Mouse (Mus musculus) gastrocnemius, adult 8-10 months (tissue): ENCODE measurements around the gene Setx. TPM values are rescaled to one million over a fixed set of nuclear protein-coding genes. Genes with fewer than 3 reads are reported as not detected.
A peak's percentile ranks its signal among the peaks of the same experiment; 100 is the strongest.

Experiments
- DNase-seq, 2 experiments: peaks; one replicate each; pipeline ENCODE4 v3.0.0; 2022; ENCODE audit warnings: low spot score in 2 of 2
- total RNA-seq, 4 experiments: library from RNA; stranded (reverse); gene quantifications; 2 replicates each; pipeline ENCODE4 v1.2.4; 2022

Gene Setx
- total RNA-seq, 4 experiments from 2014 or later: 28.4 to 33.7 (median 29.0) TPM

GRCm38 (mm10) chr2:29135161-29135560 is 11.2 kb downstream of the Setx start:
- DNase-seq: no peak

GRCm38 (mm10) chr2:29151941-29152340 is 28.0 kb downstream of the Setx start:
- no peak for DNase-seq

DNA sequence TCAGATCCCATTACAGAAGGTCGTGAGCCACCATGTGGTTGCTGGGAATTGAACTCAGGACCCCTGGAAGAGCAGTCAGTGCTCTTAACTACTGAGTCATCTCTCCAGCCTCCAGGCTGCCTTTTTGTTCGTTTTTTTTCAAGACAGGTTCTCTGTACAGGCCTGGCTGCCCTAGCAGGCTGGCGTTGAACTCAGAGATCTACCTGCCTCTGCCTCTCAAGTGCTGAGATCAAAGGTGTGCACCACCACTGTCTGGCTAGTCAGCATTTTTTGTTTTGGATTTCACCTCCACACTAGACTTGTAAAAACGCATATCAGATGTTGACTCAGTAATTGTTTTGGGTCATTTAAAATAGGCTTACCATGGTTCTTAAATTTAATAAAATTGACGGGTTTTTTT is 44.1 kb downstream of the Setx start:
- DNase-seq: no peak

DNA sequence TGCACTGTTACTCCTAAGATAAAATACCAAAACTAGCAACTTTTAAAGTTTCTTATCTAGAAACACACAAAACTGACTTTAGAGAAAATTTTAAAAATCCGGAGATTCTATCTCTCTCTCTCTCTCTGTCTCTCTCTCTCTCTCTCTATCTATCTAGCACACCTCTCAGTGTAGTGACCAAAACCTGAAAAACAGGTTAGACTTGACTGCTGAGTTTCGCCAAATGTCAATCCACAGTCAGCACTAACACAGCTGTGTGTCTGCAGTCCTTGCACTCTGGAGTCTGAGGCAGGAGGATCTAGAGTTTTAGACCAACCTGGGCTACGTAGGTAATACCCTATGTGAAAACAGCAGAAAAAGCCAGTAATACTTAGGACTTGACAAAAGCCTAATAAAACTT is 50.9 kb downstream of the Setx start:
- no peak for DNase-seq

- no peak for DNase-seq
Observed at GRCm38 (mm10) chr2:29179810-29180209, 55.8 kb downstream of the Setx start.

- no peak for DNase-seq
Observed at GRCm38 (mm10) chr2:29181111-29181510, 57.1 kb downstream of the Setx start.

- DNase-seq: no peak
Observed at GRCm38 (mm10) chr2:29183266-29183924, 59.4 kb downstream of the Setx start.

GRCm38 (mm10) chr2:29186209-29186608 is 62.2 kb downstream of the Setx start:
- DNase-seq: no peak

DNA sequence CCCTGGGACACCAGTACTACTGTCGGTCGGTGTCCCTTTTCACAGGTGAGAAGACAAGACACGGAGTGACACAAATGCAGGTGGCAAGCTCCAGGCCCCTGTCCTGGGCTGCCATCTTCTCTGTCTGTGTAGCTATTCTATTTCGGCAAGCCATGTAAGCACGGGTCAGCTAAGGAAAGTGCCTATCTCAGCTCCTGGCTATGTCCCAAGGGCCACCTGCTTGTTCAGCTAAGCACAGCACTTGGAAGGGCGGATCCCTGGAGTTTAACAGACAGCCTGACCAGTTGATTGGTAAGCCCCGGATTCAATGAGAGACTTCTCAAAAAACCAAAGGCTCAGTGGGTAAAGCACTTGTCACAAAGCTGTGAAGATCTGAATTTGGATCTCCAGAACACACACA is 66.4 kb downstream of the Setx start:
- DNase-seq: peak; percentile 59

DNA sequence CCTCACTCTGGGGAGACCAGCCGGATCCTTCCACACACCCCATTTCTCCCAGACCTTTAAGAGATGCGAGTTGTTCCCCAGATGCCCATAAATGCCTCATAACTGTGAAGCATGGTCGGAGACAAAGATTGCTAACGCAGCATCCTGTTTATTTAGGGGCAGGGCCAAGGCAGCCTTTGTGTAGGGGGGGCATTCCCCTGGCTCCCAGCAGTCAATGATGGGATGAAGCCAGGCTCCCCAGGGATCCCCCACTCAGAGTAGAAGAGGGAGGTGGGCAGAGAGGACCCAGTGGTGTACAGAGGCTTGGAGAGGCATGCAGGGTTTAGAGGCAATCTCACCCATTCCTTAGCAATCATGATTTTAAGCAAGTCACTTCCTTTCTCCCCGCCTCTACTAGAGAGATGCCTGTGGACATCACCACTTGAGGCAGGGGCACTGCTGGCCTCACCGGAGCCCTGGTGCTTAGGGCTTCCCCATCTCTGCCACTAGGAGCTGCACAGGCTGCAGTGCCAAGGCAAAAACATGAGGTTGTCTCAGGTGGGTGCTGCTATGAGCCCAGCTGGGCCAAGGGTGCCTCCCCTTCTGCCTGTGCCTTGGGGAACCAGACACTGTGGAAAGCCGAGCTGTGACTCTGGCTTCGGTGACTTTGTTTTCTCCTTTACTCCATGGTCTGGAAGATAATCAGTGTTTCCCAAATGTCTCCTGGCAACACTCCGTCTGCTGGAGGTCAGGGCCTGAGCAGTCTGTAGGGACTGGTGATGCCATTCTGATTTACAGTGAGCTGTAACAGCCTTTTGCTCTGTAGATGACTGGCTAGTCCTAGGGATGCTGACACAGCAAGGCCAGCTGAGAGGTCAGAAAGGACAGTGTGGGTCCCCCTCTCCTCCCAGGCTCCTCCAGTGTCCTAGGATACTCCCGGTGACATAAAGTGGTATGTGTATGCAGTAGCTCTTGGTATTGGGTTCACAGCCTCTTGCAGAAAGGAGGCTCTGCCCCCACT is 67.5 kb downstream of the Setx start:
- DNase-seq: no peak

DNA sequence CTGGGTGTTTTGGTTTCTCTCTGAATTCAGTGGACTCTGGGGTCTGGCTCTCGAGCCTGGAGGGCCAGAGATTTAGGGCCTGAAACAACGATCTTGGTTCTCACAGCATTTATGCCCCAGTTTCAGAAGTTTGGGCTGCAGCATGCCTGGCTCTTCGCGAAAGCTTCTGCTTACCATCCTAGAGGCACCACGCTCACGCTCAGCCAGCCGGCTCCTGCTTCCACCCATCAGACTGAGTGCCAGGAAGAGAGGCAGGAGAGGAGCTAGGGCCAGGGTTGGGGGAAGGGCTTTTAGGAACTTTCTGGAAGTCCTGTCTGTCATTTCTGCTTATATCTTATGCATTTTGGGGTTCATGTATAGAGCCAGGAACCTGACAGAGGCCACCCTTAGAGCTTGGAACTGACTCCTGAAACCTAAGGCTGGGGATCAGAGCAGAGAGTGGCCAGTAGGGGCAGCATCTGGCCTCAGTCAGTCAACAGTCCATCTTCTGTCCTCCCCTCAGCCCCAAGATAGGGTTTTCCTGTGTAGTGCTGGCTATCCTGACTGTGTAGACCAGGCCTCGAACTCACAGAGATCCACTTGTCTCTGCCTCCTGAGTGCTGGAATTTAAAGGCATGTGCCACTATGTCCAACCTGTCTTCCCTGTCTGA is 68.8 kb downstream of the Setx start:
- DNase-seq: no peak

- DNase-seq: no peak
Observed at GRCm38 (mm10) chr2:29193819-29194546, 70.0 kb downstream of the Setx start.

GRCm38 (mm10) chr2:29194547-29195463 is 70.8 kb downstream of the Setx start:
- DNase-seq: peak; percentile 71 to 72

DNA sequence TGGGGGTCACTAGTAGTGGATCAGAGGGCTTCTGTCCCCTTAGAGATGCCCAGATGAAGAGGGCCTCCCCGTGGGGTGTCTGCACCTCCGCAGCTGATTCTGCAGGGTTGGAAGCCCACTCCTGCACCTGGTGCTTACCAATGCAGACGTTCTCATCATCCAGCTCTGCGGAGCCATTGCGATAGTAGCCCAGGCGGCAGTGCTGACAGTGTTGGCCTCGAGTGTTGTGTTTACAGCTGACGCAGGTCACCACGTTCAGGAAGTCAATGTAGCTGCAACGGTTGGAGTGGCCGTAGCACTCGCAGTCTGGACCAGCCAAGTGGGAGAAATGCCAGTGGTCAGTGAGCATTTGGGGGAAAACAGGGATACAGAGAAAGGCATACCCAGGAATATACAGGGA is 72.9 kb downstream of the Setx start:
- no peak for DNase-seq

- peak; percentile 41 to 62 for DNase-seq
Observed at GRCm38 (mm10) chr2:29198446-29198845, 74.5 kb downstream of the Setx start.

- no peak for DNase-seq
Observed at GRCm38 (mm10) chr2:29199909-29200308, 75.9 kb downstream of the Setx start.

DNA sequence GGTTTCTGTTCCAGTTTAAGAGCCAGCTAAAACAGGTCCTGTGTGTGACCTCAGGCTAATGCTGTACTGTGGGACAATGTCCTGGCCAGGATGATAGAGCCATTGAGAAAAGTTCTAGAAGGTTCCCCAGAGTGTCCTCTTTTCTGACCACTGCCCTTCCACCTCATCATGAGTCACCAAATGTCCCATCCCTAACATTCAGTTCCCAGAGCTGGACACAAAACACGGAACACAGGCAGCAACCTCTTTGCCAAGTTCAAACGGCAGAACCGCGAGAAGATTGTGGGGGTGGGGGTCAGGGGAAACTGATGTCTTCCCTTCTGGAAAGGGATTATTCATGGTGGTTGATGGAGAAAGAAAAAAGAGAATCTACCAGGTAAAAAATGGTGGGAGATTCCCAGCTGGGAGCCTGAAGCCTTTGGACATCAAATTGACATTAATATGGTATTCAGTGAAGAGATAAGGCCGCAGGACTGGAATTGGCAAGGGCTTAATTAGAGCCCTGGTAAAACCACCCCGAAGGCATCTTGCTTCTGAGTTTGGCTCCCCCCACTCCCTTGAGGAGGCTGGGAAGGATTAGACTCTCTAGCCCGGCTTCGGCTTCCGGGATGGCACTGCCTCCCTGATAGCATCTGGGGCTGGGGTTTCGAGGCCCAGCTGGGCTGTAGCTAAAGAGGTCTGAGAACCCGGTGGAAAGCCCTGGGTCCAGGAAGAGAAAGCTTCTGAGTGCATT is 77.4 kb downstream of the Setx start:
- DNase-seq: no peak

- DNase-seq: no peak
Observed at GRCm38 (mm10) chr2:29206156-29206555, 82.2 kb downstream of the Setx start.

DNA sequence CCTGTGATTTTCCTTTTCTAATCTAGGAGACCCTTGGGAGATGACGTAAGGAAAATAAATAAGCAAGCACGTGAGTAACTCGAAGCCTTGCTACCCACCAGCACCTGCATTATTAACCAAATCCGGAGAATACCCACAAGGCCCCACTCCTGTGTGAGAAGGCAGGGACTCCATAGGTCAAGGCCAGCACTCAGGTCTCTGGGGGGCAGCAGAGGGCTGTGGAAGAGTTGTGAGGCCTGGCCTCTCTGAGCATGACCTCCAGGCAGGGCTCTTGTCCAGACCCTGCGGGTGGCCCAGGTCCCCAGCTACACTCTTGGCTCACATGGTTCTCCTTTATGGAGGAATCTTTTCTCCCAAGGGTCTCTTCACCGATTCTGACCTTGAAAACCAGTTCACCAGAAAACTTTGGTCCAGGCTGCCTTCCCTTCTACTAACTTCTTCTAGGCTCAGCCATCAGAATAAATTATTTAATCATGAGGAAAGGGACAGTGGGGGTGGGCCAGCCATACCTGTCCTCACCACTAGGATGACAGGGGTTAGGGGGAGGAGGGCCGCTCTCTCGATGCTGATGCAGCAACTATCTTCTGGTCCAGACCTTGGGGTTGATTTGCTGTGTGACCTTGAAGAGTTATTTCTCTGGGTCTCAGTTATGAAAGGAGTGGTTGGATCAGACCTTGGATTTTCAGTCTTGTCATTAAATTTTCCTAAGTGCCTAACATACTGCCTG is 92.5 kb downstream of the Setx start:
- DNase-seq: peak; percentile 80 to 85
